Mouse (Mus musculus) forebrain, embryonic 13.5 days (tissue): ENCODE data around the gene Asb17. TPM values are rescaled to one million over a fixed set of nuclear protein-coding genes. Genes with fewer than 3 reads are reported as not detected.
A peak's percentile ranks its signal among the peaks of the same experiment; 100 is the strongest.
"Not testable (repeated sequence)": the region's sequence is repeated elsewhere in the genome, so short reads cannot be mapped to it uniquely, and the experiment has no call there.

Experiments used
- ATAC-seq: fragments of 200-750 bp; cut with Nextera tagmentation; 2 replicates; pipeline ENCODE4 v1.8.0; 2017
- H3K27ac ChIP-seq: fragments of 300-500 bp; sonication (generic); 2 replicates; pipeline ENCODE4 v1.5.1; 2015; ENCODE audit warnings: inconsistent platforms, mild to moderate bottlenecking, moderate library complexity
- H3K27me3 ChIP-seq: fragments of 300-500 bp; sonication (generic); 2 replicates; pipeline ENCODE4 v1.6.1; 2015; ENCODE audit warnings: mild to moderate bottlenecking, inconsistent platforms
- H3K36me3 ChIP-seq: fragments of 300-500 bp; sonication (generic); 2 replicates; pipeline ENCODE4 v1.6.1; 2015; ENCODE audit warnings: mild to moderate bottlenecking, inconsistent platforms; ENCODE audit not compliant: poor library complexity, severe bottlenecking
- H3K4me1 ChIP-seq: fragments of 300-500 bp; sonication (generic); 2 replicates; pipeline ENCODE4 v1.6.1; 2015; ENCODE audit warnings: inconsistent platforms
- H3K4me2 ChIP-seq: fragments of 300-500 bp; sonication (generic); 2 replicates; pipeline ENCODE4 v1.6.1; 2015; ENCODE audit warnings: inconsistent platforms, mild to moderate bottlenecking, moderate library complexity
- H3K4me3 ChIP-seq: fragments of 300-500 bp; sonication (generic); 2 replicates; pipeline ENCODE4 v1.5.1; 2015; ENCODE audit warnings: mild to moderate bottlenecking, inconsistent platforms
- H3K9ac ChIP-seq: fragments of 300-500 bp; sonication (generic); 2 replicates; pipeline ENCODE4 v1.6.1; 2015; ENCODE audit warnings: mild to moderate bottlenecking, inconsistent platforms
- H3K9me3 ChIP-seq: fragments of 300-500 bp; sonication (generic); replicated peaks from 2 replicates; pipeline ENCODE4 v1.6.1; 2016; ENCODE audit warnings: inconsistent platforms
- WGBS: fragments of 180-500 bp; shearing (Covaris S2); methylation state at CpG from one replicate; pipeline ENCODE4 v1.1.7; 2015; 5-methylcytosine and 5-hydroxymethylcytosine counted together
- polyA plus RNA-seq: library from polyadenylated mRNA; unstranded; fragments of >200 nt; fragmentation: Nextera tagmentation; extraction: Ambion mirVana; gene quantifications from 2 replicates; pipeline ENCODE4 v1.2.1, GENCODE M21; 2015

The Asb17 gene
- polyA plus RNA-seq, 1 experiment from 2014 or later: not detected

- Histone ChIP-seq H3K4me1 (no peaks in the 10 kb centered on the region), H3K4me2 (no peak overlapping the region), H3K27ac (no peak overlapping the region), H3K9me3 (no peaks in the 10 kb centered on the region), H3K36me3 (no peaks in the 10 kb centered on the region), H3K4me3 (no peak overlapping the region), H3K9ac (no peak overlapping the region), H3K27me3 (no peaks in the 10 kb centered on the region)
- WGBS: 56% methylated on average over 7 of the region's 7 CpGs
- ATAC-seq: peak; percentile 62; the same call in 1 of the 2 replicates
These were observed 8.4 kb upstream of the Asb17 start for GRCm38 (mm10) chr3:153835455-153836086.

GRCm38 (mm10) chr3:153836316-153836715 lies 7.7 kb upstream of the Asb17 start:
- Histone ChIP-seq H3K4me1 (no peaks in the 10 kb centered on the region), H3K4me2 (no peak overlapping the region), H3K27me3 (no peaks in the 10 kb centered on the region), H3K9me3 (no peaks in the 10 kb centered on the region), H3K9ac (no peak overlapping the region), H3K27ac (no peak overlapping the region), H3K4me3 (no peak overlapping the region), H3K36me3 (no peaks in the 10 kb centered on the region)
- ATAC-seq: no peak
- 72% methylated on average over 3 of the region's 3 CpGs for WGBS

DNA sequence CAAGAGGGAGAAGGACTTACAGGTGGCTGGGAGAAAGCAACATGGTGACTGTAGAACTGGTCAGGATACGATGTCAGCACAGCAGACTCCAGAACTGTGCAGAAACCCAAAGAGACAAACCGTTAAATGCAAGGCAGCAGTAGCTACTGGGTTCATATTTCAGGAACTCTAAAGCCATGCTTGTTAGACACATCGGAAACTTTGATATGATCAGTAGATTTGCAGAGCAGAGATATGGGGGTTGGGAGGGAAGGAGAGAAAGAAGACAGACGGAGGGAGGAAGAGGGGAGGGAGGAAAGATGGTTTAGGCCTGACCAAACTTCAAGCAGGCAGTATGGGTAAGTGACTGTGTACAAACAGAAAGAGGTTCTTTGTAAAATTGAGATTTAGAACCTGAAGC lies 6.4 kb upstream of the Asb17 start:
- Histone ChIP-seq H3K27ac (no peak overlapping the region), H3K9me3 (no peaks in the 10 kb centered on the region), H3K4me3 (no peak overlapping the region), H3K9ac (no peak overlapping the region), H3K36me3 (no peaks in the 10 kb centered on the region), H3K4me1 (no peaks in the 10 kb centered on the region), H3K27me3 (no peaks in the 10 kb centered on the region), H3K4me2 (no peak overlapping the region)
- 73% methylated on average over 4 of the region's 4 CpGs for WGBS
- ATAC-seq: no peak

DNA sequence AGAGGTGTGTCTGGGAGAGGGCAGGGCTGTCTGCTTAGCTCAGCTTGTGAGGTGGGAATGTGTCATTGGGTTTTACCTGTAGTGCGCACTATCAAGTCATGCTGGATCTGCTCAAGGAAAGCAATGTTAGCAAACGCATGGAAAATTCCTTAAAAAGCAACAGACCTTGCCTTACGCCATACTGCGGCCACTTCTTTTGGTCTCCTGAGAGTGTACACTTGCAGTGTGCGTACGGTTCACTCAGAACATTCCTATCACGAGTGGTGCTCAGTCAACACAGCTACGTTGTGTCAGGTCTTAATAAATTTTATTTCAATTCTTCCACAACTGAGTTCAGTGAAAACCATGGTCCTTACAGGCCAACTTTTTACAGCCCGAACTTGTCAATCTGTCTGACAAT lies 748 bp downstream of the Asb17 start:
- Histone ChIP-seq H3K4me1 (no peaks in the 10 kb centered on the region; the same call in 1 of the 2 replicates), H3K27me3 (no peaks in the 10 kb centered on the region), H3K27ac (no peak overlapping the region), H3K4me3 (no peak overlapping the region), H3K9me3 (no peaks in the 10 kb centered on the region), H3K9ac (no peak overlapping the region), H3K4me2 (no peak overlapping the region), H3K36me3 (no peaks in the 10 kb centered on the region)
- no peak for ATAC-seq
- WGBS: 94% methylated on average over 9 of the region's 9 CpGs

GRCm38 (mm10) chr3:153845500-153845899 lies 1.5 kb downstream of the Asb17 start:
- no peaks in the 10 kb centered on the region; the same call in 1 of the 2 replicates for H3K4me1 ChIP-seq
- no peak overlapping the region for H3K27ac ChIP-seq
- no peak overlapping the region for H3K4me2 ChIP-seq
- H3K9ac ChIP-seq: no peak overlapping the region
- H3K9me3 ChIP-seq: no peaks in the 10 kb centered on the region
- 90% methylated on average over 2 of the region's 2 CpGs for WGBS
- no peaks in the 10 kb centered on the region for H3K27me3 ChIP-seq
- no peak overlapping the region for H3K4me3 ChIP-seq
- H3K36me3 ChIP-seq: no peaks in the 10 kb centered on the region
- ATAC-seq: no peak

- Histone ChIP-seq H3K27ac (no peak overlapping the region), H3K9ac (no peak overlapping the region), H3K4me2 (no peak overlapping the region), H3K4me1 (no peaks in the 10 kb centered on the region; the same call in 1 of the 2 replicates), H3K36me3 (no peaks in the 10 kb centered on the region), H3K9me3 (no peaks in the 10 kb centered on the region), H3K4me3 (no peak overlapping the region), H3K27me3 (no peaks in the 10 kb centered on the region)
- no peak for ATAC-seq
- WGBS: 94% methylated on average over 4 of the region's 4 CpGs
These were observed 2.1 kb downstream of the Asb17 start for GRCm38 (mm10) chr3:153846109-153846508.

GRCm38 (mm10) chr3:153847207-153847733 lies 3.3 kb downstream of the Asb17 start:
- no peak overlapping the region for H3K4me2 ChIP-seq
- H3K27me3 ChIP-seq: no peaks in the 10 kb centered on the region
- no peaks in the 10 kb centered on the region for H3K9me3 ChIP-seq
- H3K36me3 ChIP-seq: no peaks in the 10 kb centered on the region
- no peak for ATAC-seq
- no peak overlapping the region for H3K4me3 ChIP-seq
- no peak overlapping the region for H3K27ac ChIP-seq
- 77% methylated on average over 7 of the region's 7 CpGs for WGBS
- H3K9ac ChIP-seq: no peak overlapping the region
- no peaks in the 10 kb centered on the region; the same call in 1 of the 2 replicates for H3K4me1 ChIP-seq

DNA sequence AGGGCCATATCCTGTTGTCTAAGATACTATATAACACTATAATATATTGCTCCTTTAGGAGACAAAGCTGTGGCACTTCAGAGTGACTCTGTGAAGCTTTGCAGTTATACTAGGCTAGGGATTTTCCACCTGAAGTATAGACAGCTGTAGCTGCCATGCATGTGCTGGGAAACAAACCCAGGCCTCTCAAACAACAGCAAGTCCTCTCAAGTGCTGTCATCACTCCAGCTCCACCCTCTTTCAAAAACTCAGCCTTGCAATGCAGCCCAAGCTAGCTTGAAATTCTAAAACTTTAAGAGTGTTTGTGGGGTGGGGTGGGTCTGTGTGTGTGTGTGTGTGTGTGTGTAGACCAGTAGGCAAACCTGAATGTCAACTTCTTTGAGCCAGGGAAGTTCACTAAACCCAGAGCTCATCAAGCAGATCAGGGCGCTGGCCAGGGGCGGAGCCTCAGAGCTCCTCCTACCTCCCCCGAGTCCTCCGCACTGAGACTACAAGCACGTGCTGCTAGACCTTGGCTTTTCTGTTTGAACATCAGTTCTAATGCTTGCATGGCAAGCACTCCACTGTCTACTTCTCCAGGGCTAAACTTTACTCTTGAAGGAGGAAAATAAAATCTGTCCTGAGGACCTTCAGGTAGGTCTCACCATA lies 5.5 kb downstream of the Asb17 start:
- H3K9ac ChIP-seq: no peak overlapping the region
- H3K27ac ChIP-seq: no peak overlapping the region
- no peak overlapping the region for H3K4me2 ChIP-seq
- ATAC-seq: no peak
- H3K27me3 ChIP-seq: no peaks in the 10 kb centered on the region
- H3K9me3 ChIP-seq: no peaks in the 10 kb centered on the region
- H3K4me1 ChIP-seq: no peaks in the 10 kb centered on the region; the same call in 1 of the 2 replicates
- WGBS: 14% methylated on average over 5 of the region's 5 CpGs
- no peaks in the 10 kb centered on the region for H3K36me3 ChIP-seq
- H3K4me3 ChIP-seq: no peak overlapping the region

GRCm38 (mm10) chr3:153850759-153851158 lies 6.8 kb downstream of the Asb17 start:
- H3K4me3 ChIP-seq: no peak overlapping the region
- H3K9ac ChIP-seq: no peak overlapping the region
- H3K27ac ChIP-seq: no peak overlapping the region
- 80% methylated on average over 7 of the region's 7 CpGs for WGBS
- no peaks in the 10 kb centered on the region; the same call in 1 of the 2 replicates for H3K4me1 ChIP-seq
- H3K9me3 ChIP-seq: no peaks in the 10 kb centered on the region
- no peak for ATAC-seq
- no peak overlapping the region for H3K4me2 ChIP-seq
- H3K36me3 ChIP-seq: no peaks in the 10 kb centered on the region
- no peaks in the 10 kb centered on the region for H3K27me3 ChIP-seq

- WGBS: 87% methylated on average over 8 of the region's 8 CpGs
- Histone ChIP-seq H3K27ac (no peak overlapping the region), H3K36me3 (no peaks in the 10 kb centered on the region), H3K4me1 (no peaks in the 10 kb centered on the region; the same call in 1 of the 2 replicates), H3K9me3 (no peaks in the 10 kb centered on the region), H3K4me2 (no peak overlapping the region), H3K27me3 (no peaks in the 10 kb centered on the region), H3K9ac (no peak overlapping the region), H3K4me3 (no peak overlapping the region)
- no peak for ATAC-seq
These were observed 8.3 kb downstream of the Asb17 start for GRCm38 (mm10) chr3:153852266-153852665.

- no peak for ATAC-seq
- H3K9ac ChIP-seq: no peak overlapping the region
- H3K4me1 ChIP-seq: no peaks in the 10 kb centered on the region
- H3K4me2 ChIP-seq: no peak overlapping the region
- H3K27ac ChIP-seq: no peak overlapping the region
- no peaks in the 10 kb centered on the region for H3K9me3 ChIP-seq
- H3K36me3 ChIP-seq: no peaks in the 10 kb centered on the region
- H3K27me3 ChIP-seq: no peaks in the 10 kb centered on the region
- 83% methylated on average over 10 of the region's 10 CpGs for WGBS
- H3K4me3 ChIP-seq: no peak overlapping the region
These were observed 14.5 kb downstream of the Asb17 start for GRCm38 (mm10) chr3:153858350-153859001.

DNA sequence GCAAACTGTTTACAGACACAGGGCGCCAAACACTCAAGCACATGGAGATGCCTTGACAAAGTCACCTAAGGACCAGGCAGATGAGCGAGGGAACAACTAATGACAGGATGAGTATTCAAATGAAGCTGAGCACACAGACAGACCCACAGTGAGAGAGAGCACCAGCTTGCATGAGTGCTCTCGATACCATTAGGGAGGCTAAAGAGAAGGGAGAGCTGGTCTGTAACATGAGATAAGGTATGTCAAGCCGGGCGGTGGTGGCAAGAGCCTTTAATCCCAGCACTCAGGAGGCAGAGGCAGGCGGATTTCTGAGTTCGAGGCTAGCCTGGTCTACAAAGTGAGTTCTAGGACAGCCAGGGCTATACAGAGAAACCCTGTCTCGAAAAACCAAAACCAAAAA lies 16.4 kb downstream of the Asb17 start:
- not testable (repeated sequence) for H3K9me3 ChIP-seq, H3K27ac ChIP-seq, H3K4me3 ChIP-seq, H3K36me3 ChIP-seq, H3K9ac ChIP-seq, H3K4me2 ChIP-seq, H3K27me3 ChIP-seq, ATAC-seq, H3K4me1 ChIP-seq
- WGBS: 89% methylated on average over 8 of the region's 8 CpGs
